Mouse (Mus musculus) hindbrain, embryonic 13.5 days (tissue): Measurements from ENCODE around the gene Mtmr4. TPM values are rescaled to one million over a fixed set of nuclear protein-coding genes. Genes with fewer than 3 reads are reported as not detected.

Experiments used
- ATAC-seq: fragments of 200-750 bp; cut with Nextera tagmentation; 2 replicates; pipeline ENCODE4 v1.8.0; 2017; ENCODE audit warnings: moderate TSS enrichment; ENCODE audit not compliant: low FRiP score
- H3K27ac ChIP-seq: fragments of 300-500 bp; sonication (generic); 2 replicates; pipeline ENCODE4 v1.5.1; 2015; ENCODE audit warnings: inconsistent platforms, mild to moderate bottlenecking, moderate library complexity
- H3K27me3 ChIP-seq: fragments of 300-500 bp; sonication (generic); 2 replicates; pipeline ENCODE4 v1.6.1; 2015; ENCODE audit warnings: mild to moderate bottlenecking, inconsistent platforms
- H3K36me3 ChIP-seq: fragments of 300-500 bp; sonication (generic); 2 replicates; pipeline ENCODE4 v1.6.1; 2015; ENCODE audit warnings: mild to moderate bottlenecking, inconsistent platforms
- H3K4me1 ChIP-seq: fragments of 300-500 bp; sonication (generic); replicated peaks from 2 replicates; pipeline ENCODE4 v1.6.1; 2015; ENCODE audit warnings: inconsistent platforms
- H3K4me2 ChIP-seq: fragments of 300-500 bp; sonication (generic); 2 replicates; pipeline ENCODE4 v1.6.1; 2015; ENCODE audit warnings: inconsistent platforms, mild to moderate bottlenecking, moderate library complexity
- H3K4me3 ChIP-seq: fragments of 300-500 bp; sonication (generic); 2 replicates; pipeline ENCODE4 v1.5.1; 2015; ENCODE audit warnings: mild to moderate bottlenecking, inconsistent platforms
- H3K9ac ChIP-seq: fragments of 300-500 bp; sonication (generic); 2 replicates; pipeline ENCODE4 v1.6.1; 2015; ENCODE audit warnings: mild to moderate bottlenecking, inconsistent platforms
- H3K9me3 ChIP-seq: fragments of 300-500 bp; sonication (generic); 2 replicates; pipeline ENCODE4 v1.6.1; 2016; ENCODE audit warnings: inconsistent platforms
- WGBS: fragments of 180-500 bp; shearing (Covaris S2); methylation state at CpG from one replicate; pipeline ENCODE4 v1.1.7; 2015; 5-methylcytosine and 5-hydroxymethylcytosine counted together
- polyA plus RNA-seq: library from polyadenylated mRNA; unstranded; fragments of >200 nt; fragmentation: Nextera tagmentation; extraction: Ambion mirVana; gene quantifications from 2 replicates; pipeline ENCODE4 v1.2.1, GENCODE M21; 2015

Gene Mtmr4
- polyA plus RNA-seq, 1 experiment from 2014 or later, result 60.4 TPM

- Histone ChIP-seq H3K4me1 (peaks cover 9% of the 10 kb centered on the region), H3K36me3 (peaks cover 98% of the 10 kb centered on the region), H3K9ac (no peak overlapping the region), H3K27me3 (no peaks in the 10 kb centered on the region), H3K4me2 (no peak overlapping the region), H3K27ac (no peak overlapping the region), H3K4me3 (no peak overlapping the region), H3K9me3 (no peaks in the 10 kb centered on the region)
- no peak for ATAC-seq
- WGBS, result 93% methylated on average over 9 of the region's 9 CpGs
Measured at GRCm38 (mm10) chr11:87602234-87602633, 10.3 kb downstream of the Mtmr4 start.

GRCm38 (mm10) chr11:87603571-87603970, 11.6 kb downstream of the Mtmr4 start:
- no peak for ATAC-seq
- Histone ChIP-seq H3K4me2 (no peak overlapping the region), H3K9ac (no peak overlapping the region), H3K27ac (no peak overlapping the region), H3K36me3 (peaks cover 98% of the 10 kb centered on the region), H3K9me3 (no peaks in the 10 kb centered on the region), H3K4me3 (no peak overlapping the region), H3K4me1 (0 out of 2 replicates have a peak, but pooled peaks cover 3% of the 10 kb centered on the region), H3K27me3 (no peaks in the 10 kb centered on the region)
- 95% methylated on average over 2 of the region's 2 CpGs for WGBS

- Histone ChIP-seq H3K4me2 (no peak overlapping the region), H3K27ac (no peak overlapping the region), H3K9me3 (no peaks in the 10 kb centered on the region), H3K4me3 (no peak overlapping the region), H3K27me3 (no peaks in the 10 kb centered on the region), H3K4me1 (no peaks in the 10 kb centered on the region), H3K36me3 (peaks cover 98% of the 10 kb centered on the region), H3K9ac (no peak overlapping the region)
- 89% methylated on average over 7 of the region's 7 CpGs for WGBS
- no peak for ATAC-seq
Measured at GRCm38 (mm10) chr11:87609264-87609663, 17.3 kb downstream of the Mtmr4 start.

- Histone ChIP-seq H3K27ac (no peak overlapping the region), H3K4me3 (no peak overlapping the region), H3K9me3 (no peaks in the 10 kb centered on the region), H3K36me3 (peaks cover 98% of the 10 kb centered on the region), H3K27me3 (no peaks in the 10 kb centered on the region), H3K9ac (no peak overlapping the region), H3K4me1 (no peaks in the 10 kb centered on the region), H3K4me2 (no peak overlapping the region)
- ATAC-seq, result no peak
- WGBS, result 95% methylated on average over 9 of the region's 9 CpGs
Measured at GRCm38 (mm10) chr11:87611547-87611946, 19.6 kb downstream of the Mtmr4 start.

- H3K36me3 ChIP-seq, result peaks cover 99% of the 10 kb centered on the region
- 0 out of 2 replicates have a peak, but pooled peaks cover 5% of the 10 kb centered on the region for H3K9me3 ChIP-seq
- no peak overlapping the region for H3K27ac ChIP-seq
- no peak overlapping the region for H3K4me3 ChIP-seq
- no peaks in the 10 kb centered on the region for H3K27me3 ChIP-seq
- ATAC-seq, result no peak
- 94% methylated on average over 7 of the region's 7 CpGs for WGBS
- no peaks in the 10 kb centered on the region for H3K4me1 ChIP-seq
- H3K4me2 ChIP-seq, result no peak overlapping the region
- H3K9ac ChIP-seq, result no peak overlapping the region
Measured at GRCm38 (mm10) chr11:87613972-87614371, 22.0 kb downstream of the Mtmr4 start.

DNA sequence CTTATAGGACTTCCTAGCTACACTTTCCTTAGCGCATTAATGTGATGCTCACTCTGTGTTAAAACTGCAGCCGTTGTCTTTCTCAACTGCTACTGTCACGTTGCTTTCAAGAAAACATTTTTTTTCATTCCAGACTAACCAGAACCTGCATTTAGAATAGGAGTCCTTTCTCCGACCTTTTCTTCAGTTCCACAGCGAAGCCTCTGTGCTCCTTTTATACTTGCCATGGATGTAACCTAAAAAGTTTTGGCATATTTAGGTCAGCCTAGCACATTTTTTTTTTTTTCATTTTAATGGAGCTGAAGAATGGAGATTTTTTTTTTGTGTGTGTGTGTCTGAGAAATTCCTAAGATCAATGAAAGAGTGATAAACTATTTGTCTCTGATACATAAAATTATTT, 23.6 kb downstream of the Mtmr4 start:
- no peaks in the 10 kb centered on the region for H3K27me3 ChIP-seq
- 0 out of 2 replicates have a peak, but pooled peaks cover 5% of the 10 kb centered on the region for H3K9me3 ChIP-seq
- peaks cover 89% of the 10 kb centered on the region for H3K36me3 ChIP-seq
- no peak overlapping the region for H3K27ac ChIP-seq
- ATAC-seq, result no peak
- H3K4me2 ChIP-seq, result no peak overlapping the region
- H3K4me3 ChIP-seq, result no peak overlapping the region
- H3K4me1 ChIP-seq, result no peaks in the 10 kb centered on the region
- no peak overlapping the region for H3K9ac ChIP-seq
- 92% methylated on average over 5 of the region's 5 CpGs for WGBS

GRCm38 (mm10) chr11:87615952-87616351, 24.0 kb downstream of the Mtmr4 start:
- Histone ChIP-seq H3K27me3 (no peaks in the 10 kb centered on the region), H3K9ac (no peak overlapping the region), H3K27ac (no peak overlapping the region), H3K4me3 (no peak overlapping the region), H3K36me3 (peaks cover 85% of the 10 kb centered on the region), H3K4me2 (no peak overlapping the region), H3K9me3 (0 out of 2 replicates have a peak, but pooled peaks cover 5% of the 10 kb centered on the region), H3K4me1 (no peaks in the 10 kb centered on the region)
- WGBS, result 98% methylated on average over 2 of the region's 2 CpGs
- no peak for ATAC-seq

- 88% methylated on average over 68 of the region's 69 CpGs for WGBS
- Histone ChIP-seq H3K4me1 (no peaks in the 10 kb centered on the region), H3K27ac (no peak within 1 kb of the TSS), H3K4me2 (no peak within 1 kb of the TSS), H3K9me3 (0 out of 2 replicates have a peak, but pooled peaks cover 5% of the 10 kb centered on the region), H3K27me3 (no peaks in the 10 kb centered on the region), H3K36me3 (peaks cover 79% of the 10 kb centered on the region), H3K4me3 (no peak within 1 kb of the TSS), H3K9ac (no peak within 1 kb of the TSS)
- no peak for ATAC-seq
Measured at GRCm38 (mm10) chr11:87616790-87617474, 25.0 kb downstream of the Mtmr4 start, which contains the start of gene Hsf5. Gene Hsf5 (plus strand): TSS chr11:87617164.

DNA sequence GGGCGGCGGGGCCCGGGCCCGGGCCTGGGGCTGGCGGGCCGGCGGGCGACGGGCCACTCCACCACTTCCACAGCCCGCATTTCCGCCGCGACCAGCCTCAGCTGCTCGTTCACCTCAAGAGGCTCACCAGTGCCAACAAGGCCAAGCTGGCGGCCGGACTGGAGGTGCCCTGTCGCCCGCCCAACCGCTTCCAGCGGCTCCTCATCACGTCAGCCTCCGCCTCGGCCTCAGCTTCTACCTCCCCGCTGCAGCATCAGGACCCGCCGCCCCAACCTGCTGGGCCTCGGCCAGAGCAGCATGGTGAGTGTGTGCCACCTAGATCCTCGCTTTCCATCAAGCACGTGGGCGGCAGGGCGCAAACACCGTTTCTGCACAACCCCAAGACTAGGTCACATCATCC, 25.6 kb downstream of the Mtmr4 start:
- WGBS, result 95% methylated on average over 28 of the region's 32 CpGs

DNA sequence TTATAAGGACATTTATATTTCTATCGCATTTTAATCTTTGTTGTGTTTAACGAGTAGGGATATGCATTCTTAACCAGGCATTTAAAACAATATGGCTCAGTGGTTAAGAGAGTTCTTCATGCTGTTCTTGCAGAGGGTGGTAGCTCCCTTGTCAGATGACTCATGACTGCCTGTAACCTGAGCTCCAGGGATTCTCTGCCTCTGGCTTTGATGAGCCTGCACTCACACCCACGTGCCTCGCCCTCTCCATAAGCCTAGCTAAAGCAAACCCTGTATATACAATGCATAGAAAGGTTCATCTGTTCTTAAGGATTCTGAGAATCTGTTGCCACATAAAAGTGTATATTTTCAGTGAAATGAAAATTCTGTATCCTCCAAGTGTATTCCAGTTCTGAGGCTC, 31.2 kb downstream of the Mtmr4 start:
- H3K9ac ChIP-seq, result no peak overlapping the region
- no peak overlapping the region for H3K27ac ChIP-seq
- H3K36me3 ChIP-seq, result peaks cover 57% of the 10 kb centered on the region
- WGBS, result 87% methylated on average over 4 of the region's 4 CpGs
- H3K9me3 ChIP-seq, result no peaks in the 10 kb centered on the region
- no peak overlapping the region for H3K4me3 ChIP-seq
- no peaks in the 10 kb centered on the region for H3K4me1 ChIP-seq
- H3K4me2 ChIP-seq, result no peak overlapping the region
- no peaks in the 10 kb centered on the region for H3K27me3 ChIP-seq
- ATAC-seq, result no peak

More for the DNA sequence above, 25.6 kb downstream of the Mtmr4 start:
- H3K9ac ChIP-seq, result no peak overlapping the region
- peaks cover 79% of the 10 kb centered on the region for H3K36me3 ChIP-seq
- no peak overlapping the region for H3K4me2 ChIP-seq
- 0 out of 2 replicates have a peak, but pooled peaks cover 5% of the 10 kb centered on the region for H3K9me3 ChIP-seq
- H3K27me3 ChIP-seq, result no peaks in the 10 kb centered on the region
- no peaks in the 10 kb centered on the region for H3K4me1 ChIP-seq
- ATAC-seq, result no peak
- no peak overlapping the region for H3K27ac ChIP-seq
- H3K4me3 ChIP-seq, result no peak overlapping the region

- Histone ChIP-seq H3K27ac (no peak overlapping the region), H3K9me3 (no peaks in the 10 kb centered on the region), H3K27me3 (no peaks in the 10 kb centered on the region), H3K36me3 (peaks cover 20% of the 10 kb centered on the region), H3K9ac (0 out of 2 replicates have a peak overlapping the region, but pooled peaks have one; percentile 13), H3K4me2 (no peak overlapping the region), H3K4me3 (no peak overlapping the region), H3K4me1 (no peaks in the 10 kb centered on the region)
- ATAC-seq, result no peak
- WGBS, result 38% methylated on average over 10 of the region's 10 CpGs
Measured at GRCm38 (mm10) chr11:87629859-87630258, 37.9 kb downstream of the Mtmr4 start.

DNA sequence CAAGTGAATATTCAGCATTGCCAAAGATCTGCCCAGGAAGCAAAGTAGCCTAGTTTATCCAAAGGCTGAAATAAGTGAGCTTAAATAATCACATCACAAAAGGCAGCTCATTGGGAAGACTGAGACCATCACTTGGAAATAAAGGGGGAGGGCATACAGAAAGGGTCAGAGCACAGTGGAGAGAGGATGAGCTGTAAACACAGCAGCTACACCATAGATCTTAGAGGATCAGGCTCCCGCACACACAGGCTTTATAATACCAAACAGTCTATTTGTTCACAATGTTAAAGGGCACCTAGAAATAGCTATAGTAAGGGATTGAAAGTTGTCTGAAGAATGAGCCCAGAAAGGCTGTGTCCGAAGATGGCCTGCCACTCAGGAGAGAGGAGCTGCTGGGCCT, 46.8 kb downstream of the Mtmr4 start:
- H3K4me2 ChIP-seq, result peak overlapping the region; percentile 68
- peak overlapping the region; percentile 44 for H3K4me3 ChIP-seq
- no peaks in the 10 kb centered on the region for H3K9me3 ChIP-seq
- no peaks in the 10 kb centered on the region for H3K27me3 ChIP-seq
- no peak overlapping the region for H3K27ac ChIP-seq
- WGBS, result 2% methylated on average over 2 of the region's 2 CpGs
- no peak for ATAC-seq
- peak overlapping the region; percentile 78 for H3K9ac ChIP-seq
- peaks cover 10% of the 10 kb centered on the region for H3K36me3 ChIP-seq
- peaks cover 10% of the 10 kb centered on the region for H3K4me1 ChIP-seq

DNA sequence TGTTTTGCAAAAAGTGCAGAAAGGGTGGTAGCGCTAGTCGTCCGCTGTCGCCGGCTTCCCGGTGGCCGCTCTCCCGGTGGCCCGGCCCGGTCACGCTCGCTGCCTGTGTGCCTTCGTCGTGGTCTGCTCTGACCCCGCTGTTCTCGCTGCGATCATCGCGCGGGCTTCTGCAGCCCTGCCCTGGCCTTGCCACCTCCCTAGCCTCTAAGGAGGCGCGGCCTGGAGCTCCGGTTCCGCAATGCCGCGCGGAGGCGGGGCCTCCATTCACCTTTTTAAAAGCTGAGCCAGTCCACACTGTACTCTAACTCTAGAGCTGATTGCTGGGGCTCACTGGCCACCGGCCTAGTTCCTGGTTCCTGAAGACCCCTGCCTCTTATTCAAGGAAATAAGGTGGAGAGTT, 47.2 kb downstream of the Mtmr4 start:
- peak overlapping the region; percentile 68 for H3K4me2 ChIP-seq
- ATAC-seq, result 0 out of 2 replicates have a peak, but pooled peaks have one; percentile 49
- no peak overlapping the region for H3K27ac ChIP-seq
- 1% methylated on average over 29 of the region's 29 CpGs for WGBS
- H3K4me1 ChIP-seq, result peaks cover 10% of the 10 kb centered on the region
- peak overlapping the region; percentile 78 for H3K9ac ChIP-seq
- no peaks in the 10 kb centered on the region for H3K9me3 ChIP-seq
- peak overlapping the region; percentile 44 for H3K4me3 ChIP-seq
- H3K27me3 ChIP-seq, result no peaks in the 10 kb centered on the region
- H3K36me3 ChIP-seq, result peaks cover 8% of the 10 kb centered on the region
